In genomic region chr9:57520375-57521055, GRCm38 (mm10) we compare ENCODE assay signal across 8 mouse cellular contexts. TPM values are rescaled to one million over a fixed set of nuclear protein-coding genes. Genes with fewer than 3 reads are reported as not detected.
A peak's percentile ranks its signal among the peaks of the same experiment; 100 is the strongest.
DNase-seq lines count a peak whose midpoint lies in the region; ATAC-seq and TF ChIP-seq lines count a peak whose summit lies in the region.

No protein-coding gene starts in this region.

- TF ChIP-seq RAD21 in MEL (IDR thresholded peaks at IDR 0.05; ENCODE audit: low read depth, low read length) = no peak

- 0 out of 2 replicates have a peak, but pooled peaks have one; percentile 6 for ATAC-seq in heart, embryonic 13.5 days (ENCODE audit: extremely low read depth, insufficient number of reproducible peaks, low FRiP score, low TSS enrichment)
- ATAC-seq in liver, postnatal 0 days = peak; percentile 11; the same call in 1 of the 2 replicates

- H3K27me3 ChIP-seq in heart, embryonic 13.5 days (replicated peaks) = no peaks in the 10 kb centered on the region
- H3K27me3 ChIP-seq in MEL (ENCODE audit: control insufficient read depth in 1 of 2, insufficient read depth in 2 of 2, low read length in 2 of 2) = no peaks in the 10 kb centered on the region
- no peaks in the 10 kb centered on the region for H3K27me3 ChIP-seq in hindbrain, embryonic 10.5 days (ENCODE audit: insufficient read depth, poor library complexity, severe bottlenecking)
- H3K27me3 ChIP-seq in liver, postnatal 0 days (ENCODE audit: insufficient read depth, low read length) = no peaks in the 10 kb centered on the region

- TF ChIP-seq POLR2A in MEL (IDR thresholded peaks at IDR 0.05; ENCODE audit: control insufficient read depth in 1 of 2, insufficient read depth in 1 of 2, low read depth in 1 of 2, low read length in 2 of 2, poor library complexity in 1 of 2) = no peak

- H3K4me2 ChIP-seq in heart, embryonic 13.5 days = peak overlapping the region; percentile 77
- H3K4me2 ChIP-seq in liver, postnatal 0 days (ENCODE audit: low read depth, low read length) = peak overlapping the region; percentile 88

- 26% methylated on average over 16 of the region's 16 CpGs for WGBS in heart, embryonic 13.5 days
- 24% methylated on average over 16 of the region's 16 CpGs for WGBS in hindbrain, embryonic 10.5 days
- WGBS in liver, postnatal 0 days (ENCODE audit: insufficient replicate concordance) = 26% methylated on average over 16 of the region's 16 CpGs

- TF ChIP-seq CTCF in MEL (IDR thresholded peaks at IDR 0.05 in 2 of 3, conservative IDR thresholded peaks at IDR 0.05 in 1 of 3; ENCODE audit: control insufficient read depth in 1 of 3, insufficient read depth in 1 of 3, low read depth in 2 of 3, low read length in 3 of 3, poor library complexity in 1 of 3, severe bottlenecking in 1 of 3) = peak in 1 of 3 experiments; percentile 38; a peak in 2 of 6 replicates
- no peak for TF ChIP-seq CTCF in liver, postnatal 0 days (IDR thresholded peaks at IDR 0.05; ENCODE audit: low read depth)

- DNase-seq in heart, adult 11 months = no peak
- peak; percentile 65 for DNase-seq in MEL (ENCODE audit: low read depth, low spot score)
- no peak for DNase-seq in hindbrain, embryonic 10.5 days (ENCODE audit: low spot score)
- no peak for DNase-seq in liver, postnatal 0 days
- DNase-seq in ovary, postnatal 14 days (ENCODE audit: low spot score) = no peak
- no peak for DNase-seq in right cerebral cortex, adult 18-20 months
- no peak for DNase-seq in retina, postnatal 1 day

- H3K9me3 ChIP-seq in heart, embryonic 13.5 days = no peaks in the 10 kb centered on the region
- H3K9me3 ChIP-seq in MEL (replicated peaks; ENCODE audit: insufficient read depth, low read length) = no peaks in the 10 kb centered on the region
- H3K9me3 ChIP-seq in hindbrain, embryonic 10.5 days = no peaks in the 10 kb centered on the region
- no peaks in the 10 kb centered on the region for H3K9me3 ChIP-seq in liver, postnatal 0 days (ENCODE audit: low read length)

- no peaks in the 10 kb centered on the region for H3K36me3 ChIP-seq in heart, embryonic 13.5 days
- H3K36me3 ChIP-seq in MEL (ENCODE audit: control insufficient read depth in 1 of 2, insufficient read depth in 2 of 2, low read length in 2 of 2) = peaks cover 0 to 26% of the 10 kb centered on the region in 2 experiments; a peak in 2 of 4 replicates
- H3K36me3 ChIP-seq in hindbrain, embryonic 10.5 days = no peaks in the 10 kb centered on the region
- H3K36me3 ChIP-seq in liver, postnatal 0 days (replicated peaks; ENCODE audit: insufficient read depth, low read length) = no peaks in the 10 kb centered on the region

- peaks cover 39% of the 10 kb centered on the region for H3K4me1 ChIP-seq in heart, embryonic 13.5 days
- H3K4me1 ChIP-seq in MEL (ENCODE audit: control insufficient read depth in 1 of 2, insufficient read depth in 2 of 2, low read length in 2 of 2) = peaks cover 7 to 15% of the 10 kb centered on the region in 2 experiments
- H3K4me1 ChIP-seq in hindbrain, embryonic 10.5 days (replicated peaks) = peaks cover 33% of the 10 kb centered on the region
- H3K4me1 ChIP-seq in liver, postnatal 0 days (ENCODE audit: insufficient read depth) = peaks cover 26% of the 10 kb centered on the region

- peak overlapping the region; percentile 99 for H3K27ac ChIP-seq in heart, embryonic 13.5 days (replicated peaks)
- H3K27ac ChIP-seq in MEL (ENCODE audit: control insufficient read depth, low read depth, low read length) = peak overlapping the region; percentile 64
- peak overlapping the region; percentile 98 for H3K27ac ChIP-seq in hindbrain, embryonic 10.5 days
- peak overlapping the region; percentile 99 for H3K27ac ChIP-seq in liver, postnatal 0 days (ENCODE audit: low read depth)

- peak overlapping the region; percentile 97 for H3K9ac ChIP-seq in heart, embryonic 13.5 days
- H3K9ac ChIP-seq in MEL (ENCODE audit: control insufficient read depth, low read depth, low read length, poor library complexity, severe bottlenecking) = peak overlapping the region; percentile 85
- peak overlapping the region; percentile 98 for H3K9ac ChIP-seq in liver, postnatal 0 days (replicated peaks)

- H3K79me2 ChIP-seq in MEL (ENCODE audit: control insufficient read depth, insufficient read depth, low read length, poor library complexity) = peaks cover 41% of the 10 kb centered on the region

- peak overlapping the region; percentile 90 for H3K4me3 ChIP-seq in heart, embryonic 13.5 days
- H3K4me3 ChIP-seq in MEL (ENCODE audit: control insufficient read depth in 1 of 2, insufficient read depth in 1 of 2, low read depth in 2 of 2, low read length in 2 of 2) = peak overlapping the region; percentile 62 to 79
- peak overlapping the region; percentile 95 for H3K4me3 ChIP-seq in hindbrain, embryonic 10.5 days
- H3K4me3 ChIP-seq in liver, postnatal 0 days (ENCODE audit: low read depth, low read length) = peak overlapping the region; percentile 97

- TF ChIP-seq EP300 in MEL (IDR thresholded peaks at IDR 0.05; ENCODE audit: low read depth in 1 of 2, low read length in 2 of 2) = no peak
- no peak for TF ChIP-seq EP300 in liver, postnatal 0 days (IDR thresholded peaks at IDR 0.05; ENCODE audit: low read depth)

TF ChIP-seq in MEL, 35 proteins besides CTCF, POLR2A, EP300 and RAD21 (continues in another document):
- TF ChIP-seq MAZ (IDR thresholded peaks at IDR 0.05; ENCODE audit: low read depth, low read length) = no peak
- no peak for TF ChIP-seq ZMIZ1 (IDR thresholded peaks at IDR 0.05; ENCODE audit: low read depth, low read length)
- TF ChIP-seq POLR2AphosphoS5 (IDR thresholded peaks at IDR 0.05; ENCODE audit: borderline replicate concordance, low read depth, low read length) = no peak
- TF ChIP-seq POLR2AphosphoS2 (IDR thresholded peaks at IDR 0.05; ENCODE audit: low read length) = no peak
- TF ChIP-seq NELFE (IDR thresholded peaks at IDR 0.05; ENCODE audit: low read depth, low read length) = no peak
- TF ChIP-seq USF1 (IDR thresholded peaks at IDR 0.05; ENCODE audit: low read depth, low read length) = peak; percentile 88
- peak in 1 of 2 experiments; percentile 40; a peak in 1 of 4 replicates for TF ChIP-seq USF2 (IDR thresholded peaks at IDR 0.05; ENCODE audit: borderline replicate concordance in 1 of 2, insufficient read depth in 1 of 2, low read depth in 1 of 2, low read length in 2 of 2)
- no peak for TF ChIP-seq UBTF (IDR thresholded peaks at IDR 0.05; ENCODE audit: borderline replicate concordance, insufficient read depth, low read depth, low read length)
- TF ChIP-seq MYC (IDR thresholded peaks at IDR 0.05; ENCODE audit: low read depth, low read length) = no peak
- TF ChIP-seq NRF1 (IDR thresholded peaks at IDR 0.05; ENCODE audit: insufficient read depth, low read depth, low read length, poor library complexity, severe bottlenecking) = no peak
- TF ChIP-seq GABPA (IDR thresholded peaks at IDR 0.05; ENCODE audit: low read depth, low read length) = no peak
- TF ChIP-seq SMC3 (IDR thresholded peaks at IDR 0.05; ENCODE audit: low read depth, low read length) = 0 out of 2 replicates have a peak, but pooled peaks have one; percentile 22
- peak; percentile 25; the same call in 1 of the 2 replicates for TF ChIP-seq MYB (IDR thresholded peaks at IDR 0.05; ENCODE audit: low read depth, low read length)
- TF ChIP-seq ZNF384 (IDR thresholded peaks at IDR 0.05; ENCODE audit: low read depth, low read length) = no peak

RNA-seq across cellular contexts. Expression of gene Cox5a, which starts 0.6 kb away (rescaled TPM):
- polyA plus RNA-seq in heart, embryonic 13.5 days (2015; fragmentation: Nextera tagmentation; extraction: Ambion mirVana) = 1,286 and 1,445 TPM in 2 replicates
- 364 and 367 TPM in 2 replicates for total RNA-seq in MEL (2012; rRNA removed)
- 100 to 1,000 TPM in 1 of 2 experiments, not detected in 1; 400 TPM for polyA plus RNA-seq in MEL (2012; ENCODE audit: insufficient read depth in 1 of 2, insufficient read length in 2 of 2, low read depth in 1 of 2, low replicate concordance in 2 of 2, missing spikeins in 1 of 2)
- 712 and 781 TPM in 2 replicates for polyA plus RNA-seq in hindbrain, embryonic 10.5 days (2016; fragmentation: Nextera tagmentation; extraction: Ambion mirVana)
- polyA plus RNA-seq in liver, postnatal 0 days (2015; fragmentation: Nextera tagmentation; extraction: Ambion mirVana) = 761 and 777 TPM in 2 replicates

RNA-seq across cellular contexts. Expression of gene Rpp25, which starts 16.7 kb away (rescaled TPM):
- polyA plus RNA-seq in heart, embryonic 13.5 days (2015; fragmentation: Nextera tagmentation; extraction: Ambion mirVana) = 12.2 and 13.5 TPM in 2 replicates
- total RNA-seq in MEL (2012; rRNA removed) = 0.12 TPM in 1 of 2 replicates, not detected in the other
- polyA plus RNA-seq in MEL (2012; ENCODE audit: insufficient read depth in 1 of 2, insufficient read length in 2 of 2, low read depth in 1 of 2, low replicate concordance in 2 of 2, missing spikeins in 1 of 2) = under 1 TPM in 1 of 2 experiments, not detected in 1; 0.68 TPM
- 2.5 and 9.7 TPM in 2 replicates for polyA plus RNA-seq in hindbrain, embryonic 10.5 days (2016; fragmentation: Nextera tagmentation; extraction: Ambion mirVana)
- polyA plus RNA-seq in liver, postnatal 0 days (2015; fragmentation: Nextera tagmentation; extraction: Ambion mirVana) = 0.48 and 0.67 TPM in 2 replicates

RNA-seq across cellular contexts. Expression of gene Fam219b, which starts 16.8 kb away (rescaled TPM):
- 11.4 and 12.8 TPM in 2 replicates for polyA plus RNA-seq in heart, embryonic 13.5 days (2015; fragmentation: Nextera tagmentation; extraction: Ambion mirVana)
- total RNA-seq in MEL (2012; rRNA removed) = 12.7 and 16.4 TPM in 2 replicates
- polyA plus RNA-seq in MEL (2012; ENCODE audit: insufficient read depth in 1 of 2, insufficient read length in 2 of 2, low read depth in 1 of 2, low replicate concordance in 2 of 2, missing spikeins in 1 of 2) = 10 to 100 TPM in 1 of 2 experiments, not detected in 1; 12.8 TPM
- 16.1 and 16.3 TPM in 2 replicates for polyA plus RNA-seq in hindbrain, embryonic 10.5 days (2016; fragmentation: Nextera tagmentation; extraction: Ambion mirVana)
- polyA plus RNA-seq in liver, postnatal 0 days (2015; fragmentation: Nextera tagmentation; extraction: Ambion mirVana) = 4.6 and 5.1 TPM in 2 replicates

RNA-seq across cellular contexts. Expression of gene Mpi, which starts 32.0 kb away (rescaled TPM):
- polyA plus RNA-seq in heart, embryonic 13.5 days (2015; fragmentation: Nextera tagmentation; extraction: Ambion mirVana) = 74.2 and 80.9 TPM in 2 replicates
- total RNA-seq in MEL (2012; rRNA removed) = 24.3 and 25.9 TPM in 2 replicates
- 10 to 100 TPM in 1 of 2 experiments, not detected in 1; 37.7 TPM for polyA plus RNA-seq in MEL (2012; ENCODE audit: insufficient read depth in 1 of 2, insufficient read length in 2 of 2, low read depth in 1 of 2, low replicate concordance in 2 of 2, missing spikeins in 1 of 2)
- 61.7 and 74.1 TPM in 2 replicates for polyA plus RNA-seq in hindbrain, embryonic 10.5 days (2016; fragmentation: Nextera tagmentation; extraction: Ambion mirVana)
- polyA plus RNA-seq in liver, postnatal 0 days (2015; fragmentation: Nextera tagmentation; extraction: Ambion mirVana) = 7.3 and 8.2 TPM in 2 replicates

RNA-seq across cellular contexts. Expression of gene Scamp2, which starts 40.2 kb away (rescaled TPM):
- 51.5 and 52.4 TPM in 2 replicates for polyA plus RNA-seq in heart, embryonic 13.5 days (2015; fragmentation: Nextera tagmentation; extraction: Ambion mirVana)
- 32.4 and 35.4 TPM in 2 replicates for total RNA-seq in MEL (2012; rRNA removed)
- polyA plus RNA-seq in MEL (2012; ENCODE audit: insufficient read depth in 1 of 2, insufficient read length in 2 of 2, low read depth in 1 of 2, low replicate concordance in 2 of 2, missing spikeins in 1 of 2) = 10 to 100 TPM in 1 of 2 experiments, not detected in 1; 51.4 TPM
- 50.7 and 59.7 TPM in 2 replicates for polyA plus RNA-seq in hindbrain, embryonic 10.5 days (2016; fragmentation: Nextera tagmentation; extraction: Ambion mirVana)
- 29.6 and 31.2 TPM in 2 replicates for polyA plus RNA-seq in liver, postnatal 0 days (2015; fragmentation: Nextera tagmentation; extraction: Ambion mirVana)
